Mouse (Mus musculus) midbrain, embryonic 10.5 days (tissue): ENCODE measurements around the gene Epb41l1. TPM values are rescaled to one million over a fixed set of nuclear protein-coding genes. Genes with fewer than 3 reads are reported as not detected.

Source experiments
- DNase-seq: peaks from one replicate; pipeline ENCODE4 v3.0.0-alpha.2; 2017; ENCODE audit warnings: low spot score
- H3K27ac ChIP-seq: fragments of 300-500 bp; sonication (generic); replicated peaks from 2 replicates; pipeline ENCODE4 v1.5.1; 2016; ENCODE audit warnings: mild to moderate bottlenecking
- H3K27me3 ChIP-seq: fragments of 300-500 bp; sonication (generic); 2 replicates; pipeline ENCODE4 v1.6.1; 2016; ENCODE audit warnings: low read depth, mild to moderate bottlenecking; ENCODE audit not compliant: poor library complexity, severe bottlenecking
- H3K36me3 ChIP-seq: fragments of 300-500 bp; sonication (generic); 2 replicates; pipeline ENCODE4 v1.6.1; 2016; ENCODE audit warnings: mild to moderate bottlenecking, moderate library complexity
- H3K4me1 ChIP-seq: fragments of 300-500 bp; sonication (generic); 2 replicates; pipeline ENCODE4 v1.6.1; 2016
- H3K4me3 ChIP-seq: fragments of 300-500 bp; sonication (generic); 2 replicates; pipeline ENCODE4 v1.5.1; 2016; ENCODE audit warnings: mild to moderate bottlenecking, moderate library complexity
- H3K9me3 ChIP-seq: fragments of 300-500 bp; sonication (generic); replicated peaks from 2 replicates; pipeline ENCODE4 v1.6.1; 2016; ENCODE audit warnings: mild to moderate bottlenecking
- WGBS: fragments of 180-500 bp; shearing (Covaris S2); methylation state at CpG from one replicate; pipeline ENCODE4 v1.1.7; 2016; 5-methylcytosine and 5-hydroxymethylcytosine counted together
- polyA plus RNA-seq: library from polyadenylated mRNA; unstranded; fragments of >200 nt; fragmentation: Nextera tagmentation; extraction: Ambion mirVana; gene quantifications from 2 replicates; pipeline ENCODE4 v1.2.1, GENCODE M21; 2016

Gene Epb41l1
- polyA plus RNA-seq, 1 experiment from 2014 or later = 1.3 TPM

DNA sequence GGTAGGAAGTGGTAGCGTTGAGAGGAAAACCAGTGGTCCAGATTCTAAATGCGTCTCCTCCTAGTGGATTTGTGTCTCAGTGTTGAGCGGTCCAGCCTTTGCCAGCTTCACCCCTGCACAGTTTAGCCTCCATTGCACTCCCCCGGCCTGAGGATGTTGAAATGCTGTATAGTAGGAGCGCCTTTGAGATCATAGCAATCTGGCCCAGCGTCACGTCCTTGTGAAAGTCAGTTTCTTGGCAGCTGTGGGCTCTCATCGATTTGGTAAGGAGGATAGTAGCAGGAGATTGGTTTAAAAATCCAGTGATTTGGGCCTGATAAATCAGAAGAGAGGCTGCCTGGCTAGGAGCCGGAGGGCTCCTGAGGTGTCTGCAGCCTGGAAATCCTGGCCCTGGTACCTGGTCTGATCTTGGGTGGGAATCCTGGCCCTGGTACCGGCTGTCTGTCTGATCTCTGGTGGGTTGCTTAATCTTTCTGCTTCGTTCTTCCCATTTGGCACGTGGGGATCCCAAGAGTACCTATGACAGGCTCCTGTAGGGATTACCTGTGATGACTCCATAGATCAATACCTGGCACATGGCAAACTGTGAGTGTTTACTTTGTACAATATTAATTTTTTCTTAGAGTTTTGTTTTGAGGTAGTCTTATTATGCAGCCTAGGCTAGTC, 65.5 kb downstream of the Epb41l1 start:
- peaks cover 21% of the 10 kb centered on the region for H3K4me1 ChIP-seq
- 93% methylated on average over 12 of the region's 12 CpGs for WGBS
- peaks cover 10% of the 10 kb centered on the region for H3K27me3 ChIP-seq
- H3K27ac ChIP-seq = no peak overlapping the region
- no peak for DNase-seq
- peaks cover 16% of the 10 kb centered on the region for H3K9me3 ChIP-seq
- H3K36me3 ChIP-seq = peaks cover 9% of the 10 kb centered on the region
- no peak overlapping the region for H3K4me3 ChIP-seq

DNA sequence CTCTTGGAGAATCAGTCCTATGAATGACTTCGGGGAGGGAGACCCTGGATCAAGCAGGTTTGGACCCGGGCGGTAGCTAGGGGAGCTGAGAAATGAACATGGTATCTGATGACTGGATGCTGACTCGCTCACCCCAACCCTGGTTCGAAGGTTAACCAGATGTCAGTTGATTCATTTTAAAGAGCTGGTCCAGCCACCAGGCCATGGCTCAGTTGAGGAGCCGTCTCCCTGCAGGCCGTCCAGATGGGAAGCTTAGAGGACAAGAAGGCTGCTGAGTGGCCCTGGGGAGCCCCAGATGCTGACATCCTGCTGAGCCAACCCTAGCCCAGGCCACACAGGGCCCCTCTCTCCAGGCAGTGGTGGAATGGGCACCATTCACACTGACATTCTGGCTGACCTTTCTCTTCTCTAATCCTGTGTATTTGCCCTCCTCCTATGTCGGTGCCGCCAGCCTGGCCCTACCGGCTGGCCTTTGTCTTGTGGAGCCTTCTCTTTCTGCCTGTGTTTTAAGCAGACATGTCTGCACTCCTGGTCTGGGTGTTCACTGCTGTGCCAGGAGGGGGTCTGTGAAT, 67.0 kb downstream of the Epb41l1 start:
- H3K9me3 ChIP-seq = peaks cover 16% of the 10 kb centered on the region
- H3K4me1 ChIP-seq = peaks cover 35% of the 10 kb centered on the region
- 52% methylated on average over 10 of the region's 10 CpGs for WGBS
- peaks cover 10% of the 10 kb centered on the region for H3K27me3 ChIP-seq
- H3K4me3 ChIP-seq = no peak overlapping the region
- H3K27ac ChIP-seq = peak overlapping the region; percentile 76
- peaks cover 9% of the 10 kb centered on the region for H3K36me3 ChIP-seq
- no peak for DNase-seq

DNA sequence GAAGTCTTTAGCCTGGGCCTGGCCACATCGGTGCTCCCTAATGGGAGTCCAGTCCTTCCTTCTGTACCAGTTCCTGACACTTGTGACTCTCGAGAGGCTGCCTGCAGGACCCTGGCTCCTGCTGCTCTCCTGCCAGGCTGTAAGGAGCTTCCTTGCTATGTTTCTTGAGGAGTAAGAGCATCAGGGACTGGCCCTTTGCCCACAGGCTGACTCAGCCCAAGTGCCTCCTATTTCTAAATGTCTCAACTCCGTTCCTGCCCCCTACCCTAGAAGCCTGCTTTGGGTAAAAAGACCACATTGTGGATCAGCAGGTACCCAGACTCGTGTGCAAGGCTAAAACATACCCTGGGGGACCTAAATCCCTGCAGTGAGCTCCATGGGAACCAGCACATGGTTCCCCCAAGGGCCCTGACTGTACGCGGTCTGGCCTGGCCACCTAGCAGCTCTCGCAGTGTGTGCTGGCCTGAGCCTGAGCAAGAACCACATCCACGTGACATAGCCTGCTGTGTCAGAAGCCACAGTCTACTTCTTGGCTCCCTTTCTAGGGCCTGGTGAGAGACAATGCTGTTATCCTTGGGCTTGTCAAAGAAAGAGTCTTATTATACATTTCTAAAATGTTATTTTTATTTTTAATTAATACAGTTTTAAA, 67.6 kb downstream of the Epb41l1 start:
- Histone ChIP-seq H3K36me3 (peaks cover 9% of the 10 kb centered on the region), H3K27me3 (peaks cover 10% of the 10 kb centered on the region), H3K9me3 (peaks cover 15% of the 10 kb centered on the region), H3K27ac (peak overlapping the region; percentile 76), H3K4me1 (peaks cover 41% of the 10 kb centered on the region), H3K4me3 (no peak overlapping the region)
- DNase-seq = no peak
- WGBS = 71% methylated on average over 8 of the region's 8 CpGs

- no peak for DNase-seq
- H3K36me3 ChIP-seq = peaks cover 4% of the 10 kb centered on the region
- H3K4me1 ChIP-seq = peaks cover 55% of the 10 kb centered on the region
- no peaks in the 10 kb centered on the region for H3K9me3 ChIP-seq
- H3K27ac ChIP-seq = no peak overlapping the region
- peaks cover 5% of the 10 kb centered on the region; the same call in 1 of the 2 replicates for H3K27me3 ChIP-seq
- whole genome bisulfite sequencing = 88% methylated on average over 11 of the region's 11 CpGs
- H3K4me3 ChIP-seq = no peak overlapping the region
These were observed 69.5 kb downstream of the Epb41l1 start for GRCm38 (mm10) chr2:156490176-156490575.

DNA sequence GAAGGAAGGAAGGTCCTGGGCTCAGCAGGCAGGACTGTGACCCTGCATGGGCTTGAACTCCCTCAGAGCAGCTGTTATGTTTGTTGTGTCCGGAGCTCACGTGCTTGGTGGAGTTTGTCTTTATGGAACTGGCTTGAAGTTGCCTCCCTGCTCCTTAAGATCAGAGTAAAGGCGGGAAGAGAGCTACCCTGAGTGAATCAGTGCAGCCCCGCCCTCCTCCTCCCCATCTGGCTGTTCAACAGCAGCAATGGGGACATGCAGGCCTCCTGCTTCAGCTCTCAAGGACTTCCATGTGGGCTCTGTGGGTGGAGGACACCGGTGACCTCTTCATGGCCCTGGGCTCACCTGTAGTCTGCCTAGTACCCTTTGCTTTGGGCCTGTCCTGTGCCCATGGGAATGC, 71.1 kb downstream of the Epb41l1 start:
- DNase-seq = no peak
- H3K4me1 ChIP-seq = peaks cover 64% of the 10 kb centered on the region
- H3K36me3 ChIP-seq = peaks cover 18% of the 10 kb centered on the region
- peaks cover 9% of the 10 kb centered on the region; the same call in 1 of the 2 replicates for H3K27me3 ChIP-seq
- peak overlapping the region; percentile 57; the same call in 1 of the 2 replicates for H3K27ac ChIP-seq
- H3K4me3 ChIP-seq = no peak overlapping the region
- WGBS = 79% methylated on average over 5 of the region's 5 CpGs
- no peaks in the 10 kb centered on the region for H3K9me3 ChIP-seq

GRCm38 (mm10) chr2:156493766-156494165, 73.1 kb downstream of the Epb41l1 start:
- peak overlapping the region; percentile 71 for H3K27ac ChIP-seq
- H3K9me3 ChIP-seq = no peaks in the 10 kb centered on the region
- peaks cover 19% of the 10 kb centered on the region for H3K36me3 ChIP-seq
- peaks cover 59% of the 10 kb centered on the region for H3K4me1 ChIP-seq
- WGBS = 35% methylated on average over 9 of the region's 9 CpGs
- H3K27me3 ChIP-seq = peaks cover 9% of the 10 kb centered on the region; the same call in 1 of the 2 replicates
- DNase-seq = peak; percentile 49
- H3K4me3 ChIP-seq = 0 out of 2 replicates have a peak overlapping the region, but pooled peaks have one; percentile 7

DNA sequence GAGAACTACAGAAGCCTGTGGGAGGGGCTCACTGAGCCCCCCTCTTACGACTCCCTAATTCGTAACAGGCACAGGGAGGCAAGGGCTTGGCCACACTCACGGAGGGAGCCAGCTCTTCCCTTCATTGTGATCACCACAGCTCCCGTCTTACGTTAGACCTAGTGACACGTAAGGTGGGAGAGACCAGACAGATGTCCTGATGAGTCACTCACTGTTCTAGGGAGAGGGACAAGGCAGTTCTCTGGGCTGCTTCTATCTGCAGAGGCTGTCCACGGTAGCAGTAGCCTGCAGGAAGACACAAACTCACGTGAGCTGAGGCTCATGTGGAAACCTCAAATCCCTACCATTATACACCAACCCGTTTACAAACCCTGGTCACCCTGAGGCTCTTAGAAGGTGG, 73.8 kb downstream of the Epb41l1 start:
- Histone ChIP-seq H3K4me3 (no peak overlapping the region), H3K36me3 (peaks cover 22% of the 10 kb centered on the region), H3K9me3 (no peaks in the 10 kb centered on the region), H3K27ac (peak overlapping the region; percentile 71), H3K4me1 (peaks cover 59% of the 10 kb centered on the region), H3K27me3 (peaks cover 9% of the 10 kb centered on the region; the same call in 1 of the 2 replicates)
- 84% methylated on average over 9 of the region's 9 CpGs for WGBS
- DNase-seq = no peak

DNA sequence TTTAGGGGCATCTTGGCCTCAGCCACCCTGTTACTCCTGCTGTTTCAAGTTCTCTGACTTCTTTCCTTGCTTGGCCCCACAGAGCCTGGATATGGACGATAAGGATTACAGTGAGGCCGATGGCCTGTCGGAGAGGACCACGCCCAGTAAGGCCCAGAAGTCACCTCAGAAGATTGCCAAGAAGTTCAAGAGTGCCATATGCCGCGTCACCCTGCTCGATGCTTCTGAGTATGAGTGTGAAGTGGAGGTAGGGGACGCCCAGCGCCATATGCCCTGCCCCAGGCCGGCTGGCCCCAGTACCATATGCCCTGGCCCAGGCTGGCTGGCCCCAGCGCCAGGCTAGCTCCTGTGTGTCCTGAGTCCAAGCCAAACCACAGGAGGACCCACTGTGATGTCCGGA, 74.2 kb downstream of the Epb41l1 start:
- 93% methylated on average over 12 of the region's 12 CpGs for WGBS
- peaks cover 9% of the 10 kb centered on the region; the same call in 1 of the 2 replicates for H3K27me3 ChIP-seq
- DNase-seq = no peak
- H3K9me3 ChIP-seq = no peaks in the 10 kb centered on the region
- peaks cover 23% of the 10 kb centered on the region for H3K36me3 ChIP-seq
- peaks cover 59% of the 10 kb centered on the region for H3K4me1 ChIP-seq
- no peak overlapping the region for H3K4me3 ChIP-seq
- peak overlapping the region; percentile 71; the same call in 1 of the 2 replicates for H3K27ac ChIP-seq

DNA sequence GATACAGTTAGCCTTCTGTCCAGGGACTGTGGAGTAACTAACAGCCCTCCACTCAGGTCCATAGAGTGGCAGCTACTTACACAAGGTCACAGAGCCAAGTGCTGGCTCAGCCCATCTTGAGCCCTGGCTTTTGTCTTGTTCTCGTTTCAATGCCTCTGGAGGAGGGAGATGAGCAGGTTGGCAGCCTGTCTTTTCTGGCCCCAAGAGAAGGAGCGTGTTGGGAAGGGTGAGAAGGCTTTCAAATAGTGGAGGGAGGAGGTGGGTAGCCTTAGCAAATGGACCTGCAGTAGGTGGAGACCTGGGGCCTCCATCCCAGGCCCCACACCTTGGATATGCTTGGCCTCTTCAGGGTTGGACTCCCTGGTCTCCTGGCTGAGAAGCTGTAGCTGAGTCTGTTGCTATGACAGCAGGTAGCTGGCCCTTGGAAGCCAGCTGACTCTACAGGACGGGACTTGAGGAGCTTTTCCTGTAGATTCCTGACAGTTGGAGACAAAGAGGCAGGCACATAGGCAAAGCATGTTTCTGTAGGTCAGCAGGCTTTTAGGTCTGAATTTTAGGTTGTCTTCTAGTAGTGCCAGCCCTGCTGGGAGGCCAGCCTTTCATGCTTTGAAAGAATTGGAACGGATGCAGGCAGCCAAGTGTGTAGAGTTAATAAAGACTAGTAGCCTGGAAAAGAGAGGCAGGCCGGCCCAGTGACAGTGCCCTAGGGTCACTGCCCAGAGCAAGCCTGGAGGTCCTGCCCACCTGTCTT, 76.3 kb downstream of the Epb41l1 start:
- Histone ChIP-seq H3K4me1 (peaks cover 47% of the 10 kb centered on the region), H3K27me3 (peaks cover 9% of the 10 kb centered on the region; the same call in 1 of the 2 replicates), H3K4me3 (no peak overlapping the region), H3K36me3 (peaks cover 23% of the 10 kb centered on the region), H3K9me3 (no peaks in the 10 kb centered on the region), H3K27ac (peak overlapping the region; percentile 61; the same call in 1 of the 2 replicates)
- WGBS = 36% methylated on average over 5 of the region's 5 CpGs
- no peak for DNase-seq

GRCm38 (mm10) chr2:156497915-156498314, 77.2 kb downstream of the Epb41l1 start:
- Histone ChIP-seq H3K4me1 (peaks cover 38% of the 10 kb centered on the region), H3K27ac (0 out of 2 replicates have a peak overlapping the region, but pooled peaks have one; percentile 61), H3K9me3 (no peaks in the 10 kb centered on the region), H3K36me3 (peaks cover 23% of the 10 kb centered on the region), H3K4me3 (no peak overlapping the region), H3K27me3 (peaks cover 9% of the 10 kb centered on the region; the same call in 1 of the 2 replicates)
- WGBS = 52% methylated on average over 5 of the region's 5 CpGs
- peak; percentile 70 for DNase-seq

GRCm38 (mm10) chr2:156501025-156501424, 80.3 kb downstream of the Epb41l1 start:
- WGBS = 93% methylated on average over 1 of the region's 1 CpGs
- Histone ChIP-seq H3K4me3 (no peak overlapping the region), H3K27me3 (0 out of 2 replicates have a peak, but pooled peaks cover under 1% of the 10 kb centered on the region), H3K27ac (no peak overlapping the region), H3K4me1 (peaks cover 19% of the 10 kb centered on the region), H3K9me3 (no peaks in the 10 kb centered on the region), H3K36me3 (peaks cover 23% of the 10 kb centered on the region; the same call in 1 of the 2 replicates)
- DNase-seq = no peak

DNA sequence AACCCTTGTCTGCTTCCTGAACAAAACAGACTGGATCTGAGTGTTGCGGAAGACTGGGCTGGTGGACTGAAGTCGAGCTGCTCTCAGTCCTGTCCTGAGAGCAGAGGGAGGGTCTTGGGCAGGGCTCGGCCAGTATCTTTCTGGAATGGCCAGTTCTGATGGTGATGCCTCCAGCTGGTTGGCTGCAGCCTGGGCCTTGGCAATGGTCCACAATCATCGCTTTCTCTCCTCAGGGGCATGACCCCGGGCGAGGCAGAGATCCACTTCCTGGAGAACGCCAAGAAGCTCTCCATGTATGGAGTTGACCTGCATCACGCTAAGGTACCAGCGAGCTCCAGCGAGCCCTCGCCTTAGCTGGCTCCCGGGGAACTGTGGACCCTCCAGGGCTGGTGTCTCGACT, 84.8 kb downstream of the Epb41l1 start:
- no peaks in the 10 kb centered on the region for H3K27me3 ChIP-seq
- H3K4me3 ChIP-seq = no peak overlapping the region
- no peaks in the 10 kb centered on the region for H3K4me1 ChIP-seq
- peaks cover 42% of the 10 kb centered on the region for H3K36me3 ChIP-seq
- no peak for DNase-seq
- 90% methylated on average over 13 of the region's 13 CpGs for WGBS
- no peaks in the 10 kb centered on the region for H3K9me3 ChIP-seq
- no peak overlapping the region for H3K27ac ChIP-seq
